Mouse (Mus musculus) G1E (cell line): ENCODE results near the gene Plg. TPM values are rescaled to one million over a fixed set of nuclear protein-coding genes. Genes with fewer than 3 reads are reported as not detected.

ENCODE experiments used
- ATAC-seq: 2 replicates; pipeline ENCODE4 v1.8.0; 2016; ENCODE audit warnings: mild to moderate bottlenecking; ENCODE audit not compliant: insufficient number of reproducible peaks, poor library complexity, low FRiP score, severe bottlenecking; ENCODE audit errors: extremely low read depth
- DNase-seq: peaks from one replicate; pipeline ENCODE4 v3.0.0; 2012; ENCODE audit warnings: low spot score
- H3K27me3 ChIP-seq: 2 replicates; pipeline ENCODE4 v1.6.1; 2012; ENCODE audit warnings: mild to moderate bottlenecking, low read length, inconsistent platforms; ENCODE audit not compliant: insufficient read depth
- H3K36me3 ChIP-seq: replicated peaks from 2 replicates; pipeline ENCODE3; 2012; ENCODE audit warnings: mild to moderate bottlenecking, inconsistent platforms
- H3K4me1 ChIP-seq: 2 replicates; pipeline ENCODE4 v1.6.1; 2012; ENCODE audit warnings: low read depth, low read length, inconsistent platforms, mixed read lengths; ENCODE audit not compliant: insufficient read depth
- H3K4me3 ChIP-seq: 2 replicates; pipeline ENCODE4 v1.5.1; 2012; ENCODE audit warnings: low read depth, mild to moderate bottlenecking, inconsistent platforms, low read length, moderate library complexity, mixed read lengths
- H3K9me3 ChIP-seq: replicated peaks from 2 replicates; pipeline ENCODE4 v1.6.1; 2012; ENCODE audit warnings: inconsistent platforms
- CTCF ChIP-seq: IDR thresholded peaks from 2 replicates; pipeline ENCODE4 v1.5.1; 2012; ENCODE audit warnings: low read depth, low read length, inconsistent platforms, mixed read lengths
- GATA1 ChIP-seq: IDR thresholded peaks from 2 replicates; pipeline ENCODE4 v1.6.1; 2012; ENCODE audit warnings: borderline replicate concordance, low read length, inconsistent platforms, mixed read lengths
- GATA2 ChIP-seq: IDR thresholded peaks from 2 replicates; pipeline ENCODE4 v1.6.1; 2012; ENCODE audit warnings: low read depth, low read length, inconsistent platforms, borderline replicate concordance
- POLR2AphosphoS5 ChIP-seq: IDR thresholded peaks from 2 replicates; pipeline ENCODE4 v1.6.1; 2012; ENCODE audit warnings: low read depth, low read length, inconsistent platforms; ENCODE audit not compliant: insufficient replicate concordance
- TAL1 ChIP-seq: conservative IDR thresholded peaks from 2 replicates; pipeline ENCODE4 v1.6.1; 2012; ENCODE audit warnings: low read depth, low read length, inconsistent platforms, mixed read lengths
- polyA plus RNA-seq: library from polyadenylated mRNA; stranded (reverse); fragments of >175 nt; gene quantifications from 2 replicates; pipeline ENCODE4 v1.2.3, GENCODE M21; 2012
- total RNA-seq, 2 experiments: library from RNA; stranded (forward) in 1 of 2; stranded (reverse) in 1 of 2; fragments of 200-1000 nt in 1 of 2; fragments of >200 nt in 1 of 2; fragmentation: Nextera tagmentation in 1 of 2; gene quantifications; 2 replicates each; pipeline ENCODE4 v1.2.3; 2014 to 2017

Plg gene
- total and polyA plus RNA-seq, 3 experiments: not detected

DNA sequence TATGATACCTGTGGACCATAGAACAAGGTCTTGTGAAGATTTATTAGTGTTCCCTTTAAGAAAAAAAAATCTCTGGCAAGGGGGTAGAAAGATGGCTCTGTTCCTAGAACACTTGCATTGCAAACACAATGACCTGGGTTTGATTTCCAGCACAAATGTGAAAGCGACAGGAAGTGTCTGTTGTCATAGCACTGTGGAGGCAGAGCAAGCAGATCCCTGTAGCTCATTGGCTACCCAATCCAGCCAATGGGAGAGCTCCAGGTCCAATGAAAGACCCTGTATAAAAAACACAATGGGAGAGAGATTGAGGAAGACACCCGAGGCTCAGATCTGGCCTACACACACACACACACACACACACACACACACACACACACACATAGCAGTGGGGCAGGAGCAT lies 4.1 kb downstream of the Plg start:
- Histone ChIP-seq H3K4me3 (no peak overlapping the region), H3K27me3 (peaks cover 32% of the 10 kb centered on the region), H3K4me1 (no peaks in the 10 kb centered on the region), H3K9me3 (no peaks in the 10 kb centered on the region), H3K36me3 (no peaks in the 10 kb centered on the region)
- DNase-seq (no peak), ATAC-seq (no peak)
- TF ChIP-seq POLR2AphosphoS5: no peak
- no peak for TF ChIP-seq GATA1
- TF ChIP-seq GATA2: no peak
- no peak for TF ChIP-seq CTCF
- no peak for TF ChIP-seq TAL1

DNA sequence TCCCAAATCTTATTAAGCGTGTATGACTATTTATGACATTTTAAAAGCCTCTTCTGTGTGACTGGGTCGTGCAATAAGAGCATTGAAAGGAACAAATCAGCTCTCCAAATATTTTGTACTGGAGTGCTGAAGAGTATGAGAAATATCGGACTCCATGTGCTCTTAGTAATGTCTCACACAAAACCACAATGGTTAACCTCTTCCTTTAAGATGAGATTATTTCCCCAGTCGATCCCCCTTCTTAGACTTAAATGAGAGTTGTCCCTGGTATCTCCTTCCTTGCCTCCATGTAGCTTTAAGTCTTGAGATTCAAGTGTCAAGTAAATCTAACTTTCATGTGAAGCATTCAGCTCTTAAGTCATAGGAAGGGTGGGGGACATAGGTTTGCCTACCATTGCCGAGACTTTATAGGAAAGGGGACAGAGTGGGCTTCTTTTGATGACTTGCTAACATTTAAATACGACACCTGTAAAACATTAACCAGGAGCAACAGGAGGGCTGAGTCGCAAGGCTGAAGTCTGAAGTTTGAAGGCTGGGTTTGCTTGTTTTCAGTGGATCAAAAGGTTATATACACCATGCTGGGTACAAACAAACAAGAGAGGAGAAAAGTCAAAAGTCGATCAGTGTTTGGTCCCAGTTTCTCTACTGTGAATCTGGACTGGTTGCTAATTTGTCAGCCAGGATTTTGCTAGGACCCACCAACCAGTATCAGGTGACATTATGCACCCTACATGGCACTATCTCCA lies 6.8 kb downstream of the Plg start:
- Histone ChIP-seq H3K4me3 (no peak overlapping the region), H3K27me3 (peaks cover 41% of the 10 kb centered on the region), H3K9me3 (no peaks in the 10 kb centered on the region), H3K36me3 (no peaks in the 10 kb centered on the region), H3K4me1 (no peaks in the 10 kb centered on the region)
- no peak for ATAC-seq
- TF ChIP-seq CTCF (no peak), GATA1 (no peak), POLR2AphosphoS5 (no peak), GATA2 (no peak), TAL1 (no peak)
- no peak for DNase-seq

DNA sequence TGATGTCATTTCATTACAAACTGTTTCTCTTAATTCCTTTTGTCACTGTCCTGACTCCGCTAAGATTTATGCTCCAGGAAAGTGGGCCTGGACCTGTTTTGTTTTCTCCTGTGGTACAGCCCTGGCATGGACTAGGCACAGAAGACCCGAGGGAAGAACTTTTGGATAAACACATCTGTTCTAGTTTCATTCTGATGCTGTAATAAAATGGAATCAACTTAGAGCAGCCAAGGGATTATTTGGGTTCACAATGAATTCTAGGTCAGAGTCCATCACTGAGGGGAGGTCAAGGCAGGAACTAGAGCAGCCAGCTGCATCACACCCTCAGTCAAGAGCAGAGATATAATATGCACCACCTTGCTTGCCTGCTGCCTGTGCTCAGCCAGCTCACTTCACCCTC lies 9.4 kb downstream of the Plg start:
- no peaks in the 10 kb centered on the region for H3K4me1 ChIP-seq
- no peaks in the 10 kb centered on the region for H3K9me3 ChIP-seq
- no peaks in the 10 kb centered on the region for H3K36me3 ChIP-seq
- H3K4me3 ChIP-seq: no peak overlapping the region
- DNase-seq (no peak), ATAC-seq (no peak)
- H3K27me3 ChIP-seq: peaks cover 47% of the 10 kb centered on the region
- TF ChIP-seq GATA1: no peak

DNA sequence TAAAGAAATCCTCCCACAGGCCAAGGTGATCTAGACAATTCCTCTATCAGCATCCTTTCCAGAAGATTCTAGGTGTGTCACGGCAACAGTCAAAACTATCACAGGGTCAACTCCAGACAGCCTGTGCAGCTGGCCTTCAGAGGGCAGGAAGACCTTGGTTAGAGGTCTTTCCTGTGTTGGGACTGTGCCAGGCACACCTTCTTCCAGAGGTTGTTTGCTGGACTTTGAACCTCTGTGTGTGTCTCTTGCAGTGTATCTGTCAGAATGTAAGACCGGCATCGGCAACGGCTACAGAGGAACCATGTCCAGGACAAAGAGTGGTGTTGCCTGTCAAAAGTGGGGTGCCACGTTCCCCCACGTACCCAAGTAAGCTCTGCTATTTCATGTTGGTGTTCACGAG lies 9.8 kb downstream of the Plg start:
- Histone ChIP-seq H3K27me3 (peaks cover 46% of the 10 kb centered on the region), H3K36me3 (no peaks in the 10 kb centered on the region), H3K4me1 (no peaks in the 10 kb centered on the region), H3K4me3 (no peak overlapping the region), H3K9me3 (no peaks in the 10 kb centered on the region)
- no peak for ATAC-seq
- TF ChIP-seq CTCF (no peak), GATA2 (no peak), GATA1 (no peak)
- no peak for DNase-seq

DNA sequence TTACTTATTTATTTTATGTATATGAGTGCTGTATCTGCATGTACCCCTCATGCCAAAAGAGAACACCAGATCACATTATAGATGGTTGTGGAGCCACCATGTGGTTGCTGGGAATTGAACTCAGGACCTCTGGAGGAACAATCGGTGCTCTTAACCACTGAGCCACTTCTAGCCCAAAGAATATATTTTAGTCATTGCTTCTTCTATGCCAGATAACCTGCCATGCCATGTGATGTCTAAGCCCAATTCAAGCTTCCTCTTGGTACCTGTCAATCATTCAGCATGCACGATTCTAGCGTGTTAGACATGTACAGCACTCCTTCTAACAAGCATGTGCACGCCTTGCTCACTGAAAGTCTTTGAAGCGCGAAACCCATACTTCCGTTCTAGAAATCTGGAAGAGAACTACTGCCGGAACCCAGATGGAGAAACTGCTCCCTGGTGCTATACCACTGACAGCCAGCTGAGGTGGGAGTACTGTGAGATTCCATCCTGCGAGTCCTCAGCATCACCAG lies 17.8 kb downstream of the Plg start:
- no peaks in the 10 kb centered on the region for H3K4me1 ChIP-seq
- no peak overlapping the region for H3K4me3 ChIP-seq
- no peak for ATAC-seq
- no peaks in the 10 kb centered on the region for H3K9me3 ChIP-seq
- peaks cover 49% of the 10 kb centered on the region for H3K27me3 ChIP-seq
- H3K36me3 ChIP-seq: no peaks in the 10 kb centered on the region
- TF ChIP-seq TAL1 (no peak), GATA2 (no peak), GATA1 (no peak), POLR2AphosphoS5 (no peak), CTCF (no peak)
- DNase-seq: no peak

DNA sequence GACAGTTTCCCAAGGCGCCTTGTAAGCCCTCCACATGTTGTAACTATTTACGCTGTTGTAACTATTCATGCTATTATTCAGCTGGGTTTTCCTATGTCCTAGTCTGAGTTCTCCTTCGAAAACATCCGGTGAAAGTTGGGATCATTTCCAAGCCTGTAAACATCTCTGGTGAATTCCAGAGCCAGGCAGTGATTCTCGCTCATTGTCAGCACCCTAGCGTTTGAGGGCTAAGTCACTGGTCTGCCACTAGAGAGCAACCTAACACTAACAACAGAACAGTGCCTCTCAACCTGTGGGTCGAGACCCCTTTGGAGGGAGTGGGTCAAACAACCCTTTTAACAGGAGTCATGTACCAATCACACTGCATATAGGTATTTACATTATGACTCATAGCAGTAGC lies 25.0 kb downstream of the Plg start:
- H3K4me3 ChIP-seq: no peak overlapping the region
- H3K36me3 ChIP-seq: no peaks in the 10 kb centered on the region
- no peak for ATAC-seq
- H3K4me1 ChIP-seq: no peaks in the 10 kb centered on the region
- H3K9me3 ChIP-seq: peaks cover 14% of the 10 kb centered on the region
- DNase-seq: no peak
- peaks cover 46% of the 10 kb centered on the region for H3K27me3 ChIP-seq
- TF ChIP-seq POLR2AphosphoS5 (no peak), CTCF (no peak), GATA2 (no peak), GATA1 (no peak), TAL1 (no peak)
